Mouse (Mus musculus): ENCODE measurements around the gene Tctn3. TPM values are rescaled to one million over a fixed set of nuclear protein-coding genes. Genes with fewer than 3 reads are reported as not detected.

The Tctn3 gene
- polyA plus RNA-seq, 1 experiment from 2014 or later = 10.4 TPM

GRCm38 (mm10) chr19:40656207-40656606 lies 44.2 kb upstream of the Tctn3 start:
- 91% methylated on average over 5 of the region's 5 CpGs for WGBS

DNA sequence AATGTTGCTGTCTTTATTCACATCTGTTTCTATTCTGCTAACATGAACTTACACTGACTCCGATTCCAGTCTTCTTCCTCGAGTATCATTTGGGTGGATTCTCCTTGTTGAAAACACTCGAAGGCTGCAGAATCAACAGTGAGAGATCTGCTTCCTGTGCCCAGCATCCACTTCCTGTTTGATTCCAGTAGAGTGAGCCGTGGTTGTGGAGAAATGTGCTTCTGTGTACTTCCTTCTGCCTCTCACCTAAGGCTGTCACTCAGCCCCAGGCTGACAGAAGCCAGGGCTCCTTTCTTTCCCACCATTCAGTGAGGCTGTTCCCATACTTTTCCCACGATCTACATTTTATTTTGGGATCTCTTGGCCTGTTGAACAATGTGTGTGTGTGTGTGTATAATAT lies 38.1 kb upstream of the Tctn3 start:
- 54% methylated on average over 5 of the region's 5 CpGs for WGBS
- Histone ChIP-seq H3K9ac (ENCODE audit: low read depth, low read length) (no peak overlapping the region), H3K4me2 (replicated peaks; ENCODE audit: low read depth) (no peak overlapping the region), H3K4me3 (ENCODE audit: low read depth, low read length) (no peak overlapping the region), H3K4me1 (replicated peaks; ENCODE audit: control insufficient read depth, insufficient read depth, low read length) (no peaks in the 10 kb centered on the region), H3K27ac (ENCODE audit: low read depth, low read length) (no peak overlapping the region), H3K9me3 (ENCODE audit: control insufficient read depth) (no peaks in the 10 kb centered on the region), H3K27me3 (replicated peaks; ENCODE audit: control insufficient read depth, insufficient read depth, low read length) (no peaks in the 10 kb centered on the region), H3K36me3 (ENCODE audit: control insufficient read depth, insufficient read depth) (no peaks in the 10 kb centered on the region)
- ATAC-seq = no peak
- TF ChIP-seq CTCF (IDR thresholded peaks at IDR 0.05; ENCODE audit: low read depth) = no peak

More at GRCm38 (mm10) chr19:40656207-40656606, 44.2 kb upstream of the Tctn3 start:
- peaks cover 4% of the 10 kb centered on the region; the same call in 1 of the 2 replicates for H3K27me3 ChIP-seq (replicated peaks; ENCODE audit: control insufficient read depth, insufficient read depth, low read length)
- H3K27ac ChIP-seq (ENCODE audit: low read depth, low read length) = no peak overlapping the region
- no peak for ATAC-seq
- H3K9ac ChIP-seq (ENCODE audit: low read depth, low read length) = no peak overlapping the region
- H3K4me3 ChIP-seq (ENCODE audit: low read depth, low read length) = no peak overlapping the region
- no peaks in the 10 kb centered on the region for H3K36me3 ChIP-seq (ENCODE audit: control insufficient read depth, insufficient read depth)
- no peak for TF ChIP-seq CTCF (IDR thresholded peaks at IDR 0.05; ENCODE audit: low read depth)
- H3K9me3 ChIP-seq (ENCODE audit: control insufficient read depth) = no peaks in the 10 kb centered on the region
- H3K4me2 ChIP-seq (replicated peaks; ENCODE audit: low read depth) = no peak overlapping the region
- H3K4me1 ChIP-seq (replicated peaks; ENCODE audit: control insufficient read depth, insufficient read depth, low read length) = 0 out of 2 replicates have a peak, but pooled peaks cover 4% of the 10 kb centered on the region

GRCm38 (mm10) chr19:40647319-40648158 lies 35.5 kb upstream of the Tctn3 start:
- 43% methylated on average over 9 of the region's 9 CpGs for WGBS
- no peak overlapping the region for H3K4me2 ChIP-seq (replicated peaks; ENCODE audit: low read depth)
- no peak overlapping the region for H3K27ac ChIP-seq (ENCODE audit: low read depth, low read length)
- H3K27me3 ChIP-seq (replicated peaks; ENCODE audit: control insufficient read depth, insufficient read depth, low read length) = no peaks in the 10 kb centered on the region
- no peak for ATAC-seq
- no peaks in the 10 kb centered on the region for H3K36me3 ChIP-seq (ENCODE audit: control insufficient read depth, insufficient read depth)
- no peak overlapping the region for H3K9ac ChIP-seq (ENCODE audit: low read depth, low read length)
- no peak overlapping the region for H3K4me3 ChIP-seq (ENCODE audit: low read depth, low read length)
- no peaks in the 10 kb centered on the region for H3K4me1 ChIP-seq (replicated peaks; ENCODE audit: control insufficient read depth, insufficient read depth, low read length)
- H3K9me3 ChIP-seq (ENCODE audit: control insufficient read depth) = no peaks in the 10 kb centered on the region
- TF ChIP-seq CTCF (IDR thresholded peaks at IDR 0.05; ENCODE audit: low read depth) = no peak

DNA sequence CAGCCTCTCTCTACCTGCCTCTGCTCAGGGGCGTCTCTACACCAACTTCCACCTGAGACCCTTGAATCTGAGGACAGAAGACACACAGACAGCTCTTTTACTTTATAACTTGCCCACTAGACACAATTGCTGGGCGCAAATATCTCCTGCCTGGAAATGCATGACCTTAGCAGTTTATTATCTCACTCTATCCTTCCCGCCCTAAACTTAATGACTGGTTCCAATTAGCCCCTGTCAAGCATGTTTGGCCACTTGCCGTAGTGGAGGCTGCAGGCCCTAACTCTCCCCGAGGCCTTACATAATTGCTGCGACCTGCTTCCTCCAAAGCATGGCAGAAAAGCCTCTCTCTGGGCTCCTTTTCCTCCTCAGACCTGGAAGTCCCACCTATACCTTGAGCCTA lies 34.3 kb upstream of the Tctn3 start:
- Histone ChIP-seq H3K4me2 (replicated peaks; ENCODE audit: low read depth) (no peak overlapping the region), H3K4me1 (replicated peaks; ENCODE audit: control insufficient read depth, insufficient read depth, low read length) (no peaks in the 10 kb centered on the region), H3K27me3 (replicated peaks; ENCODE audit: control insufficient read depth, insufficient read depth, low read length) (no peaks in the 10 kb centered on the region), H3K36me3 (ENCODE audit: control insufficient read depth, insufficient read depth) (no peaks in the 10 kb centered on the region), H3K27ac (ENCODE audit: low read depth, low read length) (no peak overlapping the region), H3K9me3 (ENCODE audit: control insufficient read depth) (no peaks in the 10 kb centered on the region), H3K4me3 (ENCODE audit: low read depth, low read length) (no peak overlapping the region), H3K9ac (ENCODE audit: low read depth, low read length) (no peak overlapping the region)
- no peak for TF ChIP-seq CTCF (IDR thresholded peaks at IDR 0.05; ENCODE audit: low read depth)
- 40% methylated on average over 6 of the region's 6 CpGs for WGBS
- ATAC-seq = no peak

DNA sequence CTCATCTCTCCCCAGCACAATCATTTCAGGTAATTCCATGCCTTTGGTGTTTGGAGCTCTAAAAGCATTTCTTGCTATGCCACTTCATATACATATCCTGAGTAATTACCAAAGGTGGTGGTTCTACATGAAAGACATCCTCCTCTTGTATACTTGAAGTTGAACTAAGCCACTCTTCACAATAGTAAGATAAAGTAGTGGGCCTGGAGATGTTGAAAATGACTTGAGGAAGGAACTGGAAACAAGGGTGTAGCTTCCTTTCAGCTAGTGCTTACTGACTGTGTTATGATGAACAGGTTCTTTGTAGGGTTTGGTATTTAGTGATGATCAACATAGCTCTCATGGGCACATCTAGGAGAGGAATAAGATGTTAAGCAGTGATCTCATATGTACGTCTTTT lies 31.8 kb upstream of the Tctn3 start:
- Histone ChIP-seq H3K4me1 (replicated peaks; ENCODE audit: control insufficient read depth, insufficient read depth, low read length) (no peaks in the 10 kb centered on the region), H3K9ac (ENCODE audit: low read depth, low read length) (no peak overlapping the region), H3K27ac (ENCODE audit: low read depth, low read length) (no peak overlapping the region), H3K4me3 (ENCODE audit: low read depth, low read length) (no peak overlapping the region), H3K4me2 (replicated peaks; ENCODE audit: low read depth) (no peak overlapping the region), H3K27me3 (replicated peaks; ENCODE audit: control insufficient read depth, insufficient read depth, low read length) (no peaks in the 10 kb centered on the region), H3K9me3 (ENCODE audit: control insufficient read depth) (no peaks in the 10 kb centered on the region), H3K36me3 (ENCODE audit: control insufficient read depth, insufficient read depth) (no peaks in the 10 kb centered on the region)
- no peak for ATAC-seq
- 86% methylated on average over 1 of the region's 1 CpGs for WGBS
- no peak for TF ChIP-seq CTCF (IDR thresholded peaks at IDR 0.05; ENCODE audit: low read depth)

GRCm38 (mm10) chr19:40640799-40641198 lies 28.8 kb upstream of the Tctn3 start:
- Histone ChIP-seq H3K4me2 (replicated peaks; ENCODE audit: low read depth) (no peak overlapping the region), H3K4me3 (ENCODE audit: low read depth, low read length) (no peak overlapping the region), H3K27me3 (replicated peaks; ENCODE audit: control insufficient read depth, insufficient read depth, low read length) (no peaks in the 10 kb centered on the region), H3K9ac (ENCODE audit: low read depth, low read length) (no peak overlapping the region), H3K36me3 (ENCODE audit: control insufficient read depth, insufficient read depth) (no peaks in the 10 kb centered on the region), H3K9me3 (ENCODE audit: control insufficient read depth) (no peaks in the 10 kb centered on the region), H3K4me1 (replicated peaks; ENCODE audit: control insufficient read depth, insufficient read depth, low read length) (no peaks in the 10 kb centered on the region), H3K27ac (ENCODE audit: low read depth, low read length) (no peak overlapping the region)
- ATAC-seq = no peak
- 82% methylated on average over 2 of the region's 2 CpGs for WGBS
- no peak for TF ChIP-seq CTCF (IDR thresholded peaks at IDR 0.05; ENCODE audit: low read depth)
